Mouse (Mus musculus): ENCODE data around the gene Tusc2. TPM values are rescaled to one million over a fixed set of nuclear protein-coding genes. Genes with fewer than 3 reads are reported as not detected.
"Not testable (repeated sequence)": the region's sequence is repeated elsewhere in the genome, so short reads cannot be mapped to it uniquely, and the experiment has no call there.

Gene Tusc2
- polyA plus RNA-seq, 2 experiments from 2014 or later: 4.1 to 8.1 TPM

GRCm38 (mm10) chr9:107545602-107546001, 17.5 kb upstream of the Tusc2 start:
- peak; percentile 20 for ATAC-seq

- ATAC-seq: peak; percentile 37
These were observed 16.0 kb upstream of the Tusc2 start, which contains the start of gene Zmynd10 for GRCm38 (mm10) chr9:107547026-107547425. Zmynd10 (plus strand) TSS chr9:107547298.

- ATAC-seq: no peak
These were observed 15.1 kb upstream of the Tusc2 start for GRCm38 (mm10) chr9:107547957-107548356.

GRCm38 (mm10) chr9:107548820-107549219, 14.2 kb upstream of the Tusc2 start:
- ATAC-seq: no peak

GRCm38 (mm10) chr9:107549297-107550074, 13.6 kb upstream of the Tusc2 start:
- no peak for ATAC-seq

GRCm38 (mm10) chr9:107550491-107551116, 12.5 kb upstream of the Tusc2 start:
- no peak for ATAC-seq

GRCm38 (mm10) chr9:107551117-107551889, 11.8 kb upstream of the Tusc2 start, which contains the start of gene Rassf1:
Rassf1 (plus strand) TSS chr9:107551555.
- ATAC-seq: peak; percentile 75

GRCm38 (mm10) chr9:107551890-107552355, 11.1 kb upstream of the Tusc2 start:
- no peak for ATAC-seq

GRCm38 (mm10) chr9:107552690-107553393, 10.2 kb upstream of the Tusc2 start:
- ATAC-seq: no peak

- ATAC-seq: no peak
These were observed 9.3 kb upstream of the Tusc2 start for GRCm38 (mm10) chr9:107553541-107554318.

GRCm38 (mm10) chr9:107554319-107554825, 8.7 kb upstream of the Tusc2 start:
- peak; percentile 83 for ATAC-seq

GRCm38 (mm10) chr9:107555031-107555457, 8.0 kb upstream of the Tusc2 start:
- no peak for ATAC-seq

- ATAC-seq: no peak
These were observed 7.4 kb upstream of the Tusc2 start for GRCm38 (mm10) chr9:107555701-107556100.

GRCm38 (mm10) chr9:107556346-107556745, 6.7 kb upstream of the Tusc2 start:
- ATAC-seq: no peak

GRCm38 (mm10) chr9:107565556-107565955, 2.5 kb downstream of the Tusc2 start:
- ATAC-seq: not testable (repeated sequence)

- no peak for ATAC-seq
These were observed 3.1 kb downstream of the Tusc2 start for GRCm38 (mm10) chr9:107566041-107566709.

GRCm38 (mm10) chr9:107566855-107567254, 3.8 kb downstream of the Tusc2 start:
- no peak for ATAC-seq

GRCm38 (mm10) chr9:107567702-107568319, 4.8 kb downstream of the Tusc2 start, which contains the start of gene Hyal2:
Hyal2 (plus strand) TSS chr9:107567945.
- ATAC-seq: no peak

- peak; percentile 92 for ATAC-seq
These were observed 5.5 kb downstream of the Tusc2 start for GRCm38 (mm10) chr9:107568331-107569261.
